Mouse (Mus musculus) stomach, postnatal 0 days (tissue): ENCODE results near the gene Ttc17. TPM values are rescaled to one million over a fixed set of nuclear protein-coding genes. Genes with fewer than 3 reads are reported as not detected.
A peak's percentile ranks its signal among the peaks of the same experiment; 100 is the strongest.

Source experiments
- ATAC-seq: fragments of 200-750 bp; cut with Nextera tagmentation; 2 replicates; pipeline ENCODE4 v1.8.0; 2017; ENCODE audit not compliant: low FRiP score, low TSS enrichment
- DNase-seq: peaks from one replicate; pipeline ENCODE4 v3.0.0-alpha.2; 2016; ENCODE audit warnings: low spot score
- H3K27ac ChIP-seq: fragments of 300-500 bp; sonication (generic); replicated peaks from 2 replicates; pipeline ENCODE4 v1.5.1; 2014; ENCODE audit warnings: mild to moderate bottlenecking, control low read depth
- H3K27me3 ChIP-seq: fragments of 300-500 bp; sonication (generic); 2 replicates; pipeline ENCODE4 v1.6.1; 2014; ENCODE audit warnings: low read length; ENCODE audit not compliant: control insufficient read depth, insufficient read depth
- H3K36me3 ChIP-seq: fragments of 300-500 bp; sonication (generic); 2 replicates; pipeline ENCODE4 v1.6.1; 2014; ENCODE audit warnings: low read length, mixed read lengths; ENCODE audit not compliant: control insufficient read depth, insufficient read depth
- H3K4me1 ChIP-seq: fragments of 300-500 bp; sonication (generic); replicated peaks from 2 replicates; pipeline ENCODE4 v1.6.1; 2014; ENCODE audit warnings: antibody characterized with exemption; ENCODE audit not compliant: control insufficient read depth, insufficient read depth
- H3K4me2 ChIP-seq: fragments of 300-500 bp; sonication (generic); replicated peaks from 2 replicates; pipeline ENCODE4 v1.6.1; 2014; ENCODE audit warnings: low read depth, mild to moderate bottlenecking, control low read depth, moderate library complexity
- H3K4me3 ChIP-seq: fragments of 300-500 bp; sonication (generic); 2 replicates; pipeline ENCODE4 v1.5.1; 2014; ENCODE audit warnings: low read depth, low read length, control low read depth
- H3K9ac ChIP-seq: fragments of 300-500 bp; sonication (generic); 2 replicates; pipeline ENCODE4 v1.6.1; 2014; ENCODE audit warnings: mild to moderate bottlenecking, low read length, control low read depth, mixed read lengths
- H3K9me3 ChIP-seq: fragments of 300-500 bp; sonication (generic); 2 replicates; pipeline ENCODE4 v1.6.1; 2016; ENCODE audit warnings: low read length; ENCODE audit not compliant: control insufficient read depth
- CTCF ChIP-seq: IDR thresholded peaks from 2 replicates; pipeline ENCODE4 v1.5.1; 2016; ENCODE audit warnings: antibody characterized with exemption, low read depth, mild to moderate bottlenecking, moderate library complexity
- EP300 ChIP-seq: optimal IDR thresholded peaks from 2 replicates; pipeline ENCODE3; 2016; ENCODE audit warnings: antibody characterized with exemption
- WGBS: fragments of 180-500 bp; shearing (Covaris S2); extraction: QIAGEN DNeasy Blood & Tissue Kit; methylation state at CpG from one replicate; pipeline ENCODE4 v1.1.7; 2014; 5-methylcytosine and 5-hydroxymethylcytosine counted together
- polyA plus RNA-seq: library from polyadenylated mRNA; unstranded; fragments of >200 nt; fragmentation: Nextera tagmentation; extraction: Ambion mirVana; gene quantifications from 2 replicates; pipeline ENCODE4 v1.2.1, GENCODE M21; 2015

Gene Ttc17
- polyA plus RNA-seq, 1 experiment from 2014 or later, result 11.8 TPM

GRCm38 (mm10) chr2:94271176-94271575, 135.3 kb downstream of the Ttc17 start:
- Histone ChIP-seq H3K4me1 (no peaks in the 10 kb centered on the region), H3K9ac (no peak overlapping the region), H3K4me2 (no peak overlapping the region), H3K4me3 (no peak overlapping the region), H3K9me3 (no peaks in the 10 kb centered on the region), H3K36me3 (no peaks in the 10 kb centered on the region), H3K27ac (no peak overlapping the region), H3K27me3 (no peaks in the 10 kb centered on the region)
- no peak for ATAC-seq
- TF ChIP-seq EP300 (no peak), CTCF (no peak)
- 91% methylated on average over 10 of the region's 10 CpGs for WGBS
- no peak for DNase-seq

DNA sequence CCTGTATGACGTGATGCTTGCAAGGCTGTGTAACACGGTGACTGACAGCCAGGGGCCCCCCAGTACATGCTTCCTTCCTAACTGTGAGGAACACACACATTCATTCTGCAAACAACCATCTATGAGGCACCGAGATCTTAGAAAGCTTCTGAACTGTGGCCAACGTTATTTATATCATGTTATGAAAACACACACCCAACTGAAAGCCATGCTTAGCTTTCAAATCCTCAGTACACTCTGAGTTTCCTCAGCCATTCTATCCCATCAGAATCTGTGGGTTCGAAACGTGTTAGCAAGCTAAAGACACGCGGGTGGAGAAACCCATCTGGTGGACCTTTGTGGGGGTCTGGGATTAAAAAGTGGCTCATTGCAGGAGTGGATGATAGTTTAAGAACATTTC, 137.7 kb downstream of the Ttc17 start:
- Histone ChIP-seq H3K27me3 (no peaks in the 10 kb centered on the region), H3K36me3 (no peaks in the 10 kb centered on the region), H3K4me2 (no peak overlapping the region), H3K27ac (no peak overlapping the region), H3K4me1 (peaks cover 2% of the 10 kb centered on the region), H3K4me3 (no peak overlapping the region), H3K9ac (no peak overlapping the region), H3K9me3 (no peaks in the 10 kb centered on the region)
- TF ChIP-seq CTCF (no peak), EP300 (no peak)
- ATAC-seq (no peak), DNase-seq (no peak)
- 75% methylated on average over 8 of the region's 8 CpGs for WGBS

GRCm38 (mm10) chr2:94267213-94267850, 139.2 kb downstream of the Ttc17 start:
- Histone ChIP-seq H3K4me2 (no peak overlapping the region), H3K4me1 (peaks cover 2% of the 10 kb centered on the region), H3K9me3 (no peaks in the 10 kb centered on the region), H3K36me3 (no peaks in the 10 kb centered on the region), H3K27me3 (no peaks in the 10 kb centered on the region), H3K9ac (no peak overlapping the region), H3K27ac (no peak overlapping the region), H3K4me3 (no peak overlapping the region)
- WGBS, result 42% methylated on average over 4 of the region's 4 CpGs
- no peak for DNase-seq
- TF ChIP-seq CTCF (no peak), EP300 (no peak)
- ATAC-seq, result no peak

DNA sequence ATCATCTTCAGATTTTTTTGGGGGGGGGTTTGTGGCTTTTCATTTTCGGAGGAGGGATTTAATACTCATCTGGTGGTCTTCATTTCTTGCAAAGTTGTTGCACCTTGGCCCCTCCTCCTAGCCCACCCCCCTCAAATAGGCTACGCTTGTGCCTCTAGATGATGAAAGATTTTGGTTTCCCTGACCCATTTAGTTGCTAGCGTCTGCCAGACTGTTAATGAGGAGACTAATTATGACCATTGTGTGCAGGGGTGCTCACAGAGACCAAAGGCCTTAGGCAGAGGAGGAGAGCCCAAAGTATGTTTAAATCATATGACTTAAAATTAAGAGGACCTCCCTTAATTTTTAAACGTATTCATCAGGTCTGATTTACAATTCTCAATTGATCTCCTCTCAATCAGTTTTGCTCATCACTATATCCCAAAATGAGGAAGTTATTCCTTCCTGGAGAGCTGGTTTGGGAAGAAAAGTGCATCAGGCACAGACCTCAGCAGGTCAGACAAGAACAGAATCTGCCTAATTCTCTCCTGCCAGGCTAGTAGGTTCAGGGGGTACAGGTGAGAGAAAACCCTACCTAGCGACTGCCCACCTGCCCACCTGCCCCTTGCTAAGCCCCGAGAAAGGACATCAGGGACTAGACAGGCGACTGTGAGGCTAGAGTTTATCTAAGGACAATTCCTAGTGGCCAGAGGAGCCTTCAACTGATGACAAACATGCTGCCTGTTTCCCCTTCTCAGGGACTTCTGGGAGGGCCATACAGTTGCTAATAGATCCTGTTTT, 139.9 kb downstream of the Ttc17 start:
- no peak overlapping the region for H3K27ac ChIP-seq
- H3K4me1 ChIP-seq, result peaks cover 2% of the 10 kb centered on the region
- H3K4me3 ChIP-seq, result no peak overlapping the region
- TF ChIP-seq EP300 (no peak), CTCF (no peak)
- no peak overlapping the region for H3K4me2 ChIP-seq
- no peak for DNase-seq
- H3K9ac ChIP-seq, result no peak overlapping the region
- 49% methylated on average over 7 of the region's 7 CpGs for WGBS
- no peak for ATAC-seq
- no peaks in the 10 kb centered on the region for H3K36me3 ChIP-seq
- H3K9me3 ChIP-seq, result no peaks in the 10 kb centered on the region
- H3K27me3 ChIP-seq, result no peaks in the 10 kb centered on the region

DNA sequence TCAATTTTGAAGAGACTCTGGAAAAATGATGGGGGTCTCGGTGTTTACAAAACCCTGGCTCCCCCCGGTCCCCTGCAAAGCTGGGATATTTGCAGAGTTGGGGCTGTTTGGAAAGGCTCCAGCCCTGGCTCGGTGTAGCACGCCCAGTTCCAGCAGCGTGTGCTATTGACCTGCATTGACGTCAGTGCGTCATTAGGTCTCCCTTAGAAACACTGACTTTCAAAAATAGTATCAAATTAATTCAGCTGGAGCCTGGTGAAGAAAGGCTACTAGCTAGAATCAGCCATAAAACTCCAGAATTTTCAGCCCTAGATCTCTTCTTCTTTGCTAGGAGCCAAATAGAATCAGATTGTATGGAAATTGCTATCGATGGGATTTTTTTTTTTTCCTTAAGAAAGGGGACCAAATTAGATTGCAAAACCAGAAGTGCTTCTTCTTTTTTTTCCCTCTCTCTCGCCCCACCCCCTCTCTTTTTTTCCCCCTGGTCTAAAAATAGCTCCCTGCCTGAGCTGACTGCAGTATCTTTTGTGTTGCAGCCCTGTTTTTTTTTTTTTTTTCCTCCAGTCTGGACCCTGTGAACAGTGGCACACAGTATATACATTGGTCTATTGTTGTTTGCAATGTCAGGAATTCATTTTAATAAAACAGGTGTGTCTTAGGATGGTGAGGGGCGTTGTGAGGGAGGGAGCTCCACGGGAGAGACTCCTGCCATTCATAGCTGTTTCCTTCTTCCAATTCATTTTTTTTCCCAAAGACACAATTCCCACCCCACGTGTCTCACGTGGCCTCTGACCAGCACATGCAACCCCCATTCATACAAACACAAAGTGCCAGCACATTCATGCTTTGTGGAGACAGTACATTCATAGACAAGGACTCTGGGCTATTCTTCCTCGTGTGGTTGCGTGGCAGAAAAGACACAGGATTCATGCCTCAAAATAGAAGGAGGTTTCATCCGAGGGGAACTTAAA, 141.0 kb downstream of the Ttc17 start:
- H3K27me3 ChIP-seq, result no peaks in the 10 kb centered on the region
- H3K4me3 ChIP-seq, result peak overlapping the region; percentile 23
- H3K4me1 ChIP-seq, result peaks cover 2% of the 10 kb centered on the region
- no peaks in the 10 kb centered on the region for H3K36me3 ChIP-seq
- TF ChIP-seq CTCF, result no peak
- TF ChIP-seq EP300, result no peak
- DNase-seq (peak; percentile 53), ATAC-seq (peak; percentile 32; the same call in 1 of the 2 replicates)
- 7% methylated on average over 16 of the region's 16 CpGs for WGBS
- 0 out of 2 replicates have a peak overlapping the region, but pooled peaks have one; percentile 18 for H3K27ac ChIP-seq
- H3K4me2 ChIP-seq, result peak overlapping the region; percentile 54
- no peak overlapping the region for H3K9ac ChIP-seq
- no peaks in the 10 kb centered on the region for H3K9me3 ChIP-seq
